Mouse (Mus musculus): ENCODE data around the gene Stxbp3.

Stxbp3 gene

DNA sequence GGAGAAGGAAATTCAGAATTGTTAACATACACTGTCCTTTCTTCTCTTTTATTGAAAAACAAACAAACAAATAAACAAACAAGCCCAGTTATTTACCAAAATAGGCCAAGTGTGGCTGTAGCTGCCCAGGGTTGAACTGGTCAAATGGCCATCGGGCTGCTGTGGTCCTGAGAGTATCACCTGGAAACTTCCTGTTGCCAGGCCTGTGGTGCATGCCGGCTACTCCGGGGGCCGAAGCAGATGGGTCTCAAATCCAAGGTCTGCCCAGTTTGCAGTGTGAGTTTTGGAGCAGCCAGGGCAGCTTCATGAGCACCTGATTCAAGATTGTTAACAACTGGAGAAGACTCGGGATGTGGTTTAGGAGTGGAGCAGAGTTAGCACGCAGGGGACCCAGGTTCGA, 74.8 kb downstream of the Stxbp3 start:
- DNase-seq (ENCODE audit: low read depth, low spot score) = no peak

DNA sequence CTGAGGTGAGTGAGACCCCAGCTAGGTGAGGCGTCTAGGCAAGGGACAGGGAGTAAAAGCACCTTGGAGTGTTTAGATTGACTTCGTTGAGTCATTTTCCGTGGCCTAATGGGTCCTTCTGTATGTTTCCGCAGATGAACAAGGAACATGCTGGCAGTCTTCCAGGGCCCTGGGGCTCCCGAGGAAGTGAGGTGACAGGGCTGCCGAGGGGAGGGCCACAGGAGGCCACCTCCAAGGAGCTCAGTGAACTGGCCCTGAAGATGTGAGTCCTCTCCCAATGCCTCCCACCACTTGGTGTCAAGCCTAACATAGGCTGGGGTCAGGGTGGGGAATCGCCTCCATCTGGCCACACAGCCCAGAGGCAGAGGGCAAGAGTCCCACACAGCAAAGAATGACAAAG, 75.3 kb downstream of the Stxbp3 start:
- DNase-seq (ENCODE audit: low read depth, low spot score) = no peak

DNA sequence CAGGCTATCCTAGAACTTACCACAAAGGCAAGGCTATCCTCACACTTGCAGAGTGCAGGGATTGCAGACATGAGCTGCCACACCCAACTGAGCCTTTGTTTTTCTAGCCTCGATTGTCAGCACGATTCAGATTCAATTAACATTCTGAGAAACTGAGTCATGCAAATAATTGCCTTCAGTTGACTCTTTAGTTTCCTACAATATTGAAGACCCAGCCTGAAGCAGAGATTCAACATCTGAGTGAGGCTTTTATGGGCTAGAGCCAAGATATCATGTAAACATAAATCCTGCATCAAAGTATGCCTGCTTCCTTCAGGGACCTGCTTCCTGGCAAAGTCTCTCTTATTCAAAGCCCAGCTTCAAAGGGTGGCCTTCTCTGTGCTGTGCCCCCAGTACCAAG, 76.6 kb downstream of the Stxbp3 start:
- DNase-seq (ENCODE audit: low read depth, low spot score) = no peak

DNA sequence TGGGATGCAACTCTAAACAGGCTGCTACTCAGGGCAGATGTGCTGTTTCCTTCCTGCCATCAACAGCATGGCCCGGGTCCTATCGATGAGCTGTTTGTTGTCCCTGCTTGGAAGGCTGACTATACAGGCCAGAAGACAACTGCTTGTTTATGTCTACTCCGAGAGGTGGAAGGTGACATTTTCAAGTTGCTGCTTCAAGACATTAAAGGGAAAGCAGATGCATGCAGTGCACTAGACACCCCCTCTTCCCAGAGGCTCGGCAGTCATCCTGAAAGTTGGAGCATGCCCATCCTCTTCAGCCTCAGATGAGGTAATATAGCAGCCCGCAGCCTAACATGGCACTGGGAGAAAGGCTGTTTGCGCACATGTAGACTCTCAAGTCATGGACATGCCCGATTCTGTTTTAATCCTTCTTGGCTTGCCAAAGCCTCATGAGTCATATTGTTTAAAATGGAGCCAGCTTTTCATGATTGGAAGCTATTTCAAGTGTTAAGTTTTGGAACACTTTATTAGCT, 77.7 kb downstream of the Stxbp3 start:
- no peak for DNase-seq (ENCODE audit: low read depth, low spot score)

DNA sequence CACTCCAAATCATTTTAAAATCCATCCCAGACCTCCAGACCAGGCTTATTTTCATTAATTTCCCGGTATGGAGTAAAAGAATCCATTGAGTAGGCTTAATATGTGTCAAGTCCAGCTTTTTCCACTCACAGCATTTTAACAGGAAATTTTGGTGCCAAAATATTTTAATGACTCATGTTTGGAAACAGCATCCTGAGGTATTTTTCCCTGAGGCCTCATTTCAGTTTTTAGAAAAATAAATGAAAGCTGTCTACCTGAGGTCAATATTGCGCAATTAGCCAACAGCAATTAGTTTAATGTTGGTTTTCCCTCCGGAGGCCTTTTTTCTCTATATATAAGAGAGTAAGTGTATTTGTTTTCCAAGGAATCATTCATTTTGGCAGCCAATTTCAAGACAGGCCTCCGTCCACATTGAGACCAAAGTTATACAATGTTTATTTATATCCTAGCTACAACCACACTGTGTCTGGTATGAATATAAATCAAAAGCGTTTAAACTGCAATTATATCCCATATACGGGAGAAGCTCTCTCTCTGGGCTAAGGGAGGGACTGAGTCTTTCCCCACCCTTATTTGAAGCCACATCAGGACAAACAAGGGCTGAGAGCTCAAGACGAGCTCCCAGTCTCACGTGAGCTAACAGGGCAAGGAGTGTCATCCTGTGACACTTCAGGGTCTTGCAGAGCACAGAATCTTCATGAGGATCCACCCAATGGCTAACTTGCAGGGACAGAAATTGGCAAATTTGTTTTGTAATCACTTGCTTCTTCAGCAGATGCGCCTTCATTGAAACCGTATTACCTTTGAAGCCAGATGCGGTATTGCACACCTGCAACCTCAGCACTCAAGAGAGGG, 80.5 kb downstream of the Stxbp3 start:
- no peak for DNase-seq (ENCODE audit: low read depth, low spot score)

DNA sequence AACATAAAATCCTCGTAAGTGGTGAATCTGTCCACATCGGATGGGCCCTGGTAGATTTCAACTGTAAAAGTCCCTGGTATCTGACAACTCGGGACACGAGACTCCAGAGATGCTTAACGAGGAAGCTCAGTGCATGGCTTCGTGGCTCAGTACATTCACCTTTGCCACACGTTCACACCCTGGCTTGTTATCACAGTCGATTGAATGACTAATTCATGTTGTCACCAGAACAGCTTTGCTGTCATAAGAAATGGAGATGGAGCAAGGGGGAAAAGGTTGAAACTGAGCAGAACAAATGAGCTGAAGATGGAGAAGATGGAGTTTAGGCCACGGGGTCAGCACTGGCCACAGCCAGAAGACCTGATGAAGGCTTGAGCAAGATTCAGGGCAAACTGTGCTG, 82.8 kb downstream of the Stxbp3 start:
- DNase-seq (ENCODE audit: low read depth, low spot score) = no peak

DNA sequence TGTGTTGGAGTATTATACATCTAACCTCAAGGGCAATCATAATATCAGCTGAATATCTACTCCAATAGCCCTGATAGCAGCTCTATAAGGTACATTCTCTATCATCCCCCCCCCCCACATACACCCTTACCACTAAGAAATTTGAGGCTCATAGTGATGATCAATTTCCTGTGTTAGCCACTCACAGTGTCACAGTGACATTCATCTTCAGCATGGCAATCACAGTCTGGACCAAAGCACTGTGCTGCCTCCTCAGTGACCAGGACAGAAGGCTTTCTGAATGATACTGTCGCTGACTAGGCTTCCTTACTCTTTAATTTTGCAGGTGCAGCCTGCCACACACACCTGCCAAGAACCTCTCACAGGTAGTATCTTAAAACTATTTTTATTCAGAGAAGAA, 84.2 kb downstream of the Stxbp3 start:
- no peak for DNase-seq (ENCODE audit: low read depth, low spot score)

DNA sequence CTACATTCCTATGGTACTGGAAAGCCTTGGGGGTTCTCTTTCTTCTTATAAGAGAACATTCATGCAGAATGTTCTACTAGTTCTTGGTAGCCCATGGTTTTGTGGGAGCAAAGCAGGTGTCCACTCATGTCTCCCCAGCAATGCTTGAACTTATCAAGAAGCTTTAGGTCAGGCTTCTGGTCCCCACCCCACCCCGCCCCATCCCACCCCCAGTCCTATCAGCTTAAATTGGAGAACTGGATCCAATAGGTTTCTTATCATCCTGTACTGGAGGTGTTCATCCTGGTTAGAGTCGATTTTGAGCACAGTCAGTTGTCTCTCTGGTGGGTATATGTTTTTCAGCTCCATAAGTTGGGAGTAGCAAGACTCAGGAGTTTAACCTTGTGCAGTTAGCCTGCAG, 84.8 kb downstream of the Stxbp3 start:
- no peak for DNase-seq (ENCODE audit: low read depth, low spot score)

DNA sequence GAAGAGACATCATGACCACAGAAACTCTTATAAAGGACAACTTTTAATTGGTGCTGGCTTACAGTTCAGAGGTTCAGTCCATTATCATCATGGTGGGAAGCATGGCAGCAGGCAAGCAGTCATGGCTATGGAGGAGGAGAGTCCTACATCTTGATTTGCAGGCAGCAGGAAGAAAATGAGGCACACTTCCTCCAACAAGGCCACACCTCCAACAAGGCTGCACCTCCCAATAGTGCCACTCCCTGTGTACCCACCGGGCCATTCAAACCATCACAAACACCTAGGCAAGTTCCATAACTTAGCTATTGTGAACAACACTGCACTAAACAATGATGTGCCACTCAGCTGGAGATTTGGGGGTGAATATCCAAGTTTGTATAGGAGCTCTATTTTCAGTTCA, 85.8 kb downstream of the Stxbp3 start:
- DNase-seq (ENCODE audit: low read depth, low spot score) = no peak

DNA sequence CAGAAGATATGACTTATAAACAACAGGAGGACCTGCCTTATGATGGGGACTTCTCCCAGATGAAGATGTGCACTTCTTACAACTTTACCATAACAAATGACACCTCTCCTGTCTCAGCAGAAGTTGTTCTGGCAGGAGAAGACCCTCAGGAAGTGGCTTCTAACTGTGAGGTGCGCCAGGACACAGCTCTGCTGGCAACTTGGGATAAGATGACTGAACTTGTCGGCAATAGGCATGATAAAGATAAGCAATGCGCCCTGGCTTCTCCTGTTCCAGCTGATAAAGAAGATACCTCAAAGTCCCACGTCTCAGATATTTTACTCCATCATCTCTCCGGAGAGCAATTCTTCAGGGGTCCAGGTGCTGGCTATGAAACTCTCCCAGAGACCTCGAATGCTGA, 88.6 kb downstream of the Stxbp3 start:
- DNase-seq (ENCODE audit: low read depth, low spot score) = no peak

DNA sequence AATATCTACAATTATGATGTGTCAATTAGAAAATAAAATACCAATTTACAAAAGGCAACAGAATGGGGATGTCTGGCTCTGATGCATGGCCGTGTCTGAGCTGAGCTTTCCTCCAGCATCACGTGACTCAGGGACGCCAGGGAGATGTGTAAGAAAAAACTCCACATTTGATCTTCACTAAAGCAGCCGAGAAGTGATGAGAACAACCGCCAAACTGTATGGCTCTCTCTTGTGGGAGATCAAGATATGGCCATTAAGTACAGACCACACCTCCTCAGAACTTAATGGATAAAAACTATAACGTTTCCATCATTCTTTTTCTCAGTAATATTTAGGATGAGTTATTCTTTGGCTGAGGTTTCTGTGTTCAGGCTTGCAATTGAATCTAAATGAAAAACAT, 89.3 kb downstream of the Stxbp3 start:
- no peak for DNase-seq (ENCODE audit: low read depth, low spot score)

DNA sequence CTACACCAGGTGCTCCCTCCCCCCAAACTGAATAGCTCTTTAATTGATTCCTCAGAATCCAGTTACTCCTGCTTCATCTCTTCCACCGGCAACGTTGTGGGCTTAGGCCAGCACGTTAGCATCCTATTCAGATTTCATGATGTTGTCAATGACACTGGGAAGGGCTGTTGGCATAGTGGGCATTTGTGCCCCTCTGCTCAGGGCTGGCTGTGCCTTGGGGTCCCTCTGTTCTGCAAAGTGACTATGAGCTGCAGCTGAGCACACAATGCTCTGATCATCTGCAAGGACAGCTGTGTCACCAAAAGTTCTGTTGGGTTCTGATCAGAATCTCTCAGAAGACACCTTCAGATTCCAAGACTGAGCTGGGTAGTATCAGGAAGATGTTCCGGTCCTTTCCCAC, 96.3 kb downstream of the Stxbp3 start:
- no peak for DNase-seq (ENCODE audit: low read depth, low spot score)

Data from ES-CJ7 (cell line).